Mouse (Mus musculus): Measurements from ENCODE around the gene Cxadr. TPM values are rescaled to one million over a fixed set of nuclear protein-coding genes. Genes with fewer than 3 reads are reported as not detected.
"Not testable (repeated sequence)": the region's sequence is repeated elsewhere in the genome, so short reads cannot be mapped to it uniquely, and the experiment has no call there.

Cxadr gene
- polyA plus RNA-seq, 1 experiment from 2014 or later: 59.0 TPM

GRCm38 (mm10) chr16:78337226-78337625 lies 35.9 kb downstream of the Cxadr start:
- no peak overlapping the region for H3K4me3 ChIP-seq (replicated peaks)
- no peak for ATAC-seq (ENCODE audit: insufficient read depth, low FRiP score, low read depth)
- no peak overlapping the region for H3K9ac ChIP-seq
- WGBS: 46% methylated on average over 8 of the region's 8 CpGs
- no peak overlapping the region for H3K4me2 ChIP-seq
- H3K4me1 ChIP-seq: 0 out of 2 replicates have a peak, but pooled peaks cover 3% of the 10 kb centered on the region
- no peaks in the 10 kb centered on the region for H3K27me3 ChIP-seq (replicated peaks)
- H3K9me3 ChIP-seq: no peaks in the 10 kb centered on the region
- no peak overlapping the region for H3K27ac ChIP-seq
- H3K36me3 ChIP-seq: 0 out of 2 replicates have a peak, but pooled peaks cover 5% of the 10 kb centered on the region

- Histone ChIP-seq H3K4me1 (0 out of 2 replicates have a peak, but pooled peaks cover 3% of the 10 kb centered on the region), H3K4me3 (replicated peaks) (no peak overlapping the region), H3K4me2 (no peak overlapping the region), H3K27me3 (replicated peaks) (no peaks in the 10 kb centered on the region), H3K27ac (no peak overlapping the region), H3K9me3 (no peaks in the 10 kb centered on the region), H3K36me3 (no peaks in the 10 kb centered on the region), H3K9ac (no peak overlapping the region)
- 83% methylated on average over 4 of the region's 4 CpGs for WGBS
- ATAC-seq (ENCODE audit: insufficient read depth, low FRiP score, low read depth): no peak
Measured at GRCm38 (mm10) chr16:78341356-78341755, 40.1 kb downstream of the Cxadr start.

- ATAC-seq (ENCODE audit: insufficient read depth, low FRiP score, low read depth): no peak
- no peaks in the 10 kb centered on the region for H3K27me3 ChIP-seq (replicated peaks)
- H3K4me2 ChIP-seq: no peak overlapping the region
- H3K9ac ChIP-seq: no peak overlapping the region
- H3K36me3 ChIP-seq: no peaks in the 10 kb centered on the region
- no peak overlapping the region for H3K4me3 ChIP-seq (replicated peaks)
- no peak overlapping the region for H3K27ac ChIP-seq
- WGBS: 84% methylated on average over 5 of the region's 5 CpGs
- no peaks in the 10 kb centered on the region for H3K9me3 ChIP-seq
- 0 out of 2 replicates have a peak, but pooled peaks cover 3% of the 10 kb centered on the region for H3K4me1 ChIP-seq
Measured at GRCm38 (mm10) chr16:78342767-78343166, 41.5 kb downstream of the Cxadr start.

- no peak overlapping the region for H3K9ac ChIP-seq
- H3K4me3 ChIP-seq (replicated peaks): no peak overlapping the region
- H3K36me3 ChIP-seq: no peaks in the 10 kb centered on the region
- no peak overlapping the region for H3K4me2 ChIP-seq
- 47% methylated on average over 6 of the region's 6 CpGs for WGBS
- no peaks in the 10 kb centered on the region for H3K9me3 ChIP-seq
- peak overlapping the region; percentile 60; the same call in 1 of the 2 replicates for H3K27ac ChIP-seq
- 0 out of 2 replicates have a peak, but pooled peaks cover 3% of the 10 kb centered on the region for H3K4me1 ChIP-seq
- no peak for ATAC-seq (ENCODE audit: insufficient read depth, low FRiP score, low read depth)
- H3K27me3 ChIP-seq (replicated peaks): no peaks in the 10 kb centered on the region
Measured at GRCm38 (mm10) chr16:78343792-78344191, 42.5 kb downstream of the Cxadr start.

- H3K27ac ChIP-seq: no peak overlapping the region
- H3K27me3 ChIP-seq (replicated peaks): no peaks in the 10 kb centered on the region
- WGBS: 73% methylated on average over 2 of the region's 2 CpGs
- no peaks in the 10 kb centered on the region for H3K4me1 ChIP-seq
- no peaks in the 10 kb centered on the region for H3K9me3 ChIP-seq
- no peak overlapping the region for H3K4me2 ChIP-seq
- H3K36me3 ChIP-seq: peaks cover 9% of the 10 kb centered on the region
- no peak overlapping the region for H3K9ac ChIP-seq
- no peak for ATAC-seq (ENCODE audit: insufficient read depth, low FRiP score, low read depth)
- no peak overlapping the region for H3K4me3 ChIP-seq (replicated peaks)
Measured at GRCm38 (mm10) chr16:78346662-78347327, 45.5 kb downstream of the Cxadr start.

- Histone ChIP-seq H3K36me3 (peaks cover 9% of the 10 kb centered on the region), H3K9me3 (no peaks in the 10 kb centered on the region), H3K9ac (no peak overlapping the region), H3K27ac (no peak overlapping the region), H3K4me2 (no peak overlapping the region), H3K4me1 (no peaks in the 10 kb centered on the region), H3K4me3 (replicated peaks) (no peak overlapping the region), H3K27me3 (replicated peaks) (no peaks in the 10 kb centered on the region)
- 65% methylated on average over 13 of the region's 13 CpGs for WGBS
- no peak for ATAC-seq (ENCODE audit: insufficient read depth, low FRiP score, low read depth)
Measured at GRCm38 (mm10) chr16:78347328-78347926, 46.1 kb downstream of the Cxadr start.

GRCm38 (mm10) chr16:78357757-78358156 lies 56.5 kb downstream of the Cxadr start:
- Histone ChIP-seq H3K9ac (no peak overlapping the region), H3K4me1 (no peaks in the 10 kb centered on the region), H3K4me3 (replicated peaks) (no peak overlapping the region), H3K27ac (no peak overlapping the region), H3K36me3 (peaks cover 12% of the 10 kb centered on the region), H3K4me2 (no peak overlapping the region), H3K27me3 (replicated peaks) (no peaks in the 10 kb centered on the region), H3K9me3 (no peaks in the 10 kb centered on the region)
- ATAC-seq (ENCODE audit: insufficient read depth, low FRiP score, low read depth): no peak
- WGBS: 94% methylated on average over 3 of the region's 3 CpGs

- Histone ChIP-seq H3K4me1 (no peaks in the 10 kb centered on the region), H3K4me2 (no peak overlapping the region), H3K36me3 (peaks cover 21% of the 10 kb centered on the region), H3K9ac (no peak overlapping the region), H3K27me3 (replicated peaks) (no peaks in the 10 kb centered on the region), H3K27ac (no peak overlapping the region), H3K4me3 (replicated peaks) (no peak overlapping the region), H3K9me3 (no peaks in the 10 kb centered on the region)
- 89% methylated on average over 4 of the region's 4 CpGs for WGBS
- no peak for ATAC-seq (ENCODE audit: insufficient read depth, low FRiP score, low read depth)
Measured at GRCm38 (mm10) chr16:78361466-78361865, 60.2 kb downstream of the Cxadr start.

GRCm38 (mm10) chr16:78364554-78364953 lies 63.3 kb downstream of the Cxadr start:
- H3K27ac ChIP-seq; H3K4me2 ChIP-seq; H3K27me3 ChIP-seq (replicated peaks); H3K4me3 ChIP-seq (replicated peaks); ATAC-seq (ENCODE audit: insufficient read depth, low FRiP score, low read depth); H3K9ac ChIP-seq; H3K4me1 ChIP-seq; H3K9me3 ChIP-seq: not testable (repeated sequence)
- 96% methylated on average over 9 of the region's 9 CpGs for whole genome bisulfite sequencing
- H3K36me3 ChIP-seq: peaks cover 15% of the 10 kb centered on the region; the same call in 1 of the 2 replicates

GRCm38 (mm10) chr16:78371491-78372046 lies 70.3 kb downstream of the Cxadr start:
- Histone ChIP-seq H3K4me3 (replicated peaks) (no peak overlapping the region), H3K27me3 (replicated peaks) (no peaks in the 10 kb centered on the region), H3K27ac (no peak overlapping the region), H3K9ac (no peak overlapping the region), H3K4me2 (no peak overlapping the region), H3K9me3 (no peaks in the 10 kb centered on the region), H3K4me1 (0 out of 2 replicates have a peak, but pooled peaks cover 5% of the 10 kb centered on the region), H3K36me3 (peaks cover 11% of the 10 kb centered on the region; the same call in 1 of the 2 replicates)
- 57% methylated on average over 7 of the region's 7 CpGs for WGBS
- ATAC-seq (ENCODE audit: insufficient read depth, low FRiP score, low read depth): no peak

GRCm38 (mm10) chr16:78372786-78373185 lies 71.5 kb downstream of the Cxadr start:
- no peak for ATAC-seq (ENCODE audit: insufficient read depth, low FRiP score, low read depth)
- WGBS: 89% methylated on average over 5 of the region's 5 CpGs

GRCm38 (mm10) chr16:78373743-78374142 lies 72.5 kb downstream of the Cxadr start:
- no peak overlapping the region for H3K9ac ChIP-seq
- H3K36me3 ChIP-seq: peaks cover 6% of the 10 kb centered on the region; the same call in 1 of the 2 replicates
- no peak overlapping the region for H3K4me3 ChIP-seq (replicated peaks)
- no peak for ATAC-seq (ENCODE audit: insufficient read depth, low FRiP score, low read depth)
- no peaks in the 10 kb centered on the region for H3K9me3 ChIP-seq
- no peak overlapping the region for H3K27ac ChIP-seq
- WGBS: 72% methylated on average over 8 of the region's 8 CpGs
- no peaks in the 10 kb centered on the region for H3K27me3 ChIP-seq (replicated peaks)
- no peak overlapping the region for H3K4me2 ChIP-seq
- H3K4me1 ChIP-seq: 0 out of 2 replicates have a peak, but pooled peaks cover 8% of the 10 kb centered on the region

More at GRCm38 (mm10) chr16:78372786-78373185, 71.5 kb downstream of the Cxadr start:
- Histone ChIP-seq H3K36me3 (peaks cover 7% of the 10 kb centered on the region; the same call in 1 of the 2 replicates), H3K4me2 (no peak overlapping the region), H3K4me1 (0 out of 2 replicates have a peak, but pooled peaks cover 8% of the 10 kb centered on the region), H3K27ac (no peak overlapping the region), H3K9me3 (no peaks in the 10 kb centered on the region), H3K9ac (no peak overlapping the region), H3K27me3 (replicated peaks) (no peaks in the 10 kb centered on the region), H3K4me3 (replicated peaks) (no peak overlapping the region)
